Mouse (Mus musculus): ENCODE data around the gene Aars2. TPM values are rescaled to one million over a fixed set of nuclear protein-coding genes. Genes with fewer than 3 reads are reported as not detected.

Aars2 gene
- polyA plus RNA-seq, 1 experiment from 2014 or later: 21.0 TPM

GRCm38 (mm10) chr17:45565103-45565502, 58.5 kb downstream of the Aars2 start:
- no peak for ATAC-seq (ENCODE audit: borderline replicate concordance, extremely low read depth, low FRiP score, low TSS enrichment)
- H3K27ac ChIP-seq: no peak overlapping the region
- peaks cover 45% of the 10 kb centered on the region for H3K36me3 ChIP-seq
- H3K27me3 ChIP-seq: no peaks in the 10 kb centered on the region
- H3K9ac ChIP-seq: 0 out of 2 replicates have a peak overlapping the region, but pooled peaks have one; percentile 97
- 90% methylated on average over 11 of the region's 11 CpGs for WGBS
- peak overlapping the region; percentile 83 for H3K4me2 ChIP-seq
- no peaks in the 10 kb centered on the region for H3K9me3 ChIP-seq
- H3K4me1 ChIP-seq: peaks cover 33% of the 10 kb centered on the region
- H3K4me3 ChIP-seq: peak overlapping the region; percentile 96

DNA sequence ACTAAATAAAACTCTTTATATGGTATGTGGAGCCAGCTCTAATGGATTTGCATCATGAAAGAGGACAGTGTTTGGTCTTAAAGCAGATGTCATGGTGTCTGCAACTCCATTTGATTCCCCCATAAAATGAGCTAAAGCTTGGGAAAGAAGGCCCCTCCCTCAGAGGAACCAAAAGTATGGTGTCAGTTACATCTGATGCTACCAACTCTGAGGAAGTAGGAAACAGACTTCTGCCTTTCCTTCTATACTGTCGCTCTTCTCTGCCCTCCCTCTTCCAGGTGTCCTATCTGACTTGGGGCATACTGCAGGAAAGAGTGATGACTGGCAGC, 59.4 kb downstream of the Aars2 start:
- Histone ChIP-seq H3K9ac (no peak overlapping the region), H3K9me3 (no peaks in the 10 kb centered on the region), H3K4me1 (peaks cover 41% of the 10 kb centered on the region), H3K4me2 (no peak overlapping the region), H3K27ac (no peak overlapping the region), H3K4me3 (no peak overlapping the region), H3K27me3 (no peaks in the 10 kb centered on the region), H3K36me3 (peaks cover 54% of the 10 kb centered on the region)
- no peak for ATAC-seq (ENCODE audit: borderline replicate concordance, extremely low read depth, low FRiP score, low TSS enrichment)
- 63% methylated on average over 1 of the region's 1 CpGs for WGBS

GRCm38 (mm10) chr17:45566360-45567161, 59.9 kb downstream of the Aars2 start:
- no peak overlapping the region for H3K27ac ChIP-seq
- peaks cover 47% of the 10 kb centered on the region for H3K4me1 ChIP-seq
- H3K36me3 ChIP-seq: peaks cover 60% of the 10 kb centered on the region
- ATAC-seq (ENCODE audit: borderline replicate concordance, extremely low read depth, low FRiP score, low TSS enrichment): no peak
- no peak overlapping the region for H3K4me2 ChIP-seq
- 51% methylated on average over 18 of the region's 18 CpGs for WGBS
- H3K9me3 ChIP-seq: no peaks in the 10 kb centered on the region
- no peaks in the 10 kb centered on the region for H3K27me3 ChIP-seq
- H3K4me3 ChIP-seq: no peak overlapping the region
- H3K9ac ChIP-seq: no peak overlapping the region

- peaks cover 64% of the 10 kb centered on the region for H3K36me3 ChIP-seq
Observed at GRCm38 (mm10) chr17:45567162-45567601, 60.5 kb downstream of the Aars2 start.

DNA sequence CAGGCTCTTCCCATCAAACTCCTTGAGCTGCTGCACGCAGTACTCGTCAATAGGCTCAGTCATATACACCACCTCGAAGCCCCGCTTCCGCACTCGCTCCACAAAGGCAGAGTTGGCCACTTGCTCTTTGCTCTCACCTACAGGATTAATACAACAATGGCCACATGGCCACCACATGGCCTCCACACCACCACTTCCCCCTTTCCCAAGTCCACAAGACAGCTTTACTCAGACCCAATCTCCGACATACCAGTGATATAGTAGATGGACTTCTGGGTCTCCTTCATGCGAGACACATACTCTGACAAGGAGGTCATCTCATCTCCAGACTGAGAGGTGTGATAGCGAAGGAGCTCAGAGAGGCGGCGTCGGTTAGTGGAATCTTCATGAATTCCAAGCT, 62.3 kb downstream of the Aars2 start:
- WGBS: 80% methylated on average over 12 of the region's 12 CpGs
- Histone ChIP-seq H3K36me3 (peaks cover 64% of the 10 kb centered on the region), H3K4me2 (no peak overlapping the region), H3K9ac (no peak overlapping the region), H3K9me3 (no peaks in the 10 kb centered on the region), H3K27me3 (no peaks in the 10 kb centered on the region), H3K27ac (no peak overlapping the region), H3K4me1 (peaks cover 51% of the 10 kb centered on the region), H3K4me3 (no peak overlapping the region)
- ATAC-seq (ENCODE audit: borderline replicate concordance, extremely low read depth, low FRiP score, low TSS enrichment): no peak

More at GRCm38 (mm10) chr17:45567162-45567601, 60.5 kb downstream of the Aars2 start:
- Histone ChIP-seq H3K4me1 (peaks cover 51% of the 10 kb centered on the region), H3K4me3 (no peak overlapping the region), H3K4me2 (no peak overlapping the region), H3K27ac (no peak overlapping the region), H3K9ac (no peak overlapping the region), H3K27me3 (no peaks in the 10 kb centered on the region), H3K9me3 (no peaks in the 10 kb centered on the region)
- no peak for ATAC-seq (ENCODE audit: borderline replicate concordance, extremely low read depth, low FRiP score, low TSS enrichment)
- 21% methylated on average over 4 of the region's 4 CpGs for WGBS

DNA sequence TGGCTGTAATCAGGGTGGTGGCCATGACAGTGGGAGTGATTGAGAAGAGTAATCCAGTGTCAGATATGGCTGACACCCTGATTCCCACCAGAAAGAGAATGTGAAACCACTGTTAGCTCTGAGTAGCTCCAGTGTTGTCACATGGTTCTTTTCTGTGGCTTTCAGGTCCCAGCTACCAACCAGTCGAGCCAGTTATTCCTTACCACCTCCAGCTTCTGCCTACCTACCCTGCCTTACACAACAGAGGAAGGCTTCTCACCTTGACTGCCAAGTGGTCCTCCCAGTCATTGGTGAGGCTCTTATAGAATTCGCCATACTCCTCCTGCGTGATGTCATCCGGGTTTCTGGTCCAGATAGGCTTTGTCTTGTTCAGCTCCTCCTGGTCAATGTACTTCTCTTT, 63.4 kb downstream of the Aars2 start:
- H3K4me3 ChIP-seq: no peak overlapping the region
- H3K9ac ChIP-seq: no peak overlapping the region
- no peak for ATAC-seq (ENCODE audit: borderline replicate concordance, extremely low read depth, low FRiP score, low TSS enrichment)

More for the DNA sequence above, 63.4 kb downstream of the Aars2 start:
- no peak overlapping the region for H3K27ac ChIP-seq
- 66% methylated on average over 4 of the region's 4 CpGs for WGBS
- H3K4me2 ChIP-seq: no peak overlapping the region
- H3K9me3 ChIP-seq: no peaks in the 10 kb centered on the region
- H3K27me3 ChIP-seq: no peaks in the 10 kb centered on the region
- H3K4me1 ChIP-seq: peaks cover 52% of the 10 kb centered on the region
- peaks cover 64% of the 10 kb centered on the region for H3K36me3 ChIP-seq

Other genes starting within 250 kb of the Aars2 start
- 59.2 and 61.1 TPM in 2 replicates for gene Cdc5l, start 73.1 kb upstream of the Aars2 start, polyA plus RNA-seq (2015; fragmentation: Nextera tagmentation; extraction: Ambion mirVana)
- gene Spats1, start 31.4 kb upstream of the Aars2 start, polyA plus RNA-seq (2015; fragmentation: Nextera tagmentation; extraction: Ambion mirVana): 0.48 and 0.52 TPM in 2 replicates
- gene Tcte1, start 16.6 kb downstream of the Aars2 start, polyA plus RNA-seq (2015; fragmentation: Nextera tagmentation; extraction: Ambion mirVana): 0.82 and 0.94 TPM in 2 replicates
- gene Tmem151b, start 42.8 kb downstream of the Aars2 start, polyA plus RNA-seq (2015; fragmentation: Nextera tagmentation; extraction: Ambion mirVana): 1.7 and 2.0 TPM in 2 replicates
- gene Nfkbie, start 48.9 kb downstream of the Aars2 start, polyA plus RNA-seq (2015; fragmentation: Nextera tagmentation; extraction: Ambion mirVana): 3.0 and 5.0 TPM in 2 replicates
- 137 and 141 TPM in 2 replicates for gene Slc35b2, start 57.0 kb downstream of the Aars2 start, polyA plus RNA-seq (2015; fragmentation: Nextera tagmentation; extraction: Ambion mirVana)
- 1,572 and 1,619 TPM in 2 replicates for gene Hsp90ab1, start 66.4 kb downstream of the Aars2 start, polyA plus RNA-seq (2015; fragmentation: Nextera tagmentation; extraction: Ambion mirVana)
- gene Slc29a1, start 92.8 kb downstream of the Aars2 start, polyA plus RNA-seq (2015; fragmentation: Nextera tagmentation; extraction: Ambion mirVana): 92.1 and 103 TPM in 2 replicates
- 0.36 and 0.41 TPM in 2 replicates for gene Mymx, start 95.3 kb downstream of the Aars2 start, polyA plus RNA-seq (2015; fragmentation: Nextera tagmentation; extraction: Ambion mirVana)
- 0.31 and 0.41 TPM in 2 replicates for gene Capn11, start 152.5 kb downstream of the Aars2 start, polyA plus RNA-seq (2015; fragmentation: Nextera tagmentation; extraction: Ambion mirVana)
- 169 and 180 TPM in 2 replicates for gene Mrpl14, start 179.5 kb downstream of the Aars2 start, polyA plus RNA-seq (2015; fragmentation: Nextera tagmentation; extraction: Ambion mirVana)
- gene Tmem63b, start 180.1 kb downstream of the Aars2 start, polyA plus RNA-seq (2015; fragmentation: Nextera tagmentation; extraction: Ambion mirVana): 41.3 and 48.0 TPM in 2 replicates
- gene 1600014C23Rik, start 227.0 kb downstream of the Aars2 start, polyA plus RNA-seq (2015; fragmentation: Nextera tagmentation; extraction: Ambion mirVana): not detected in 2 replicates